8 mouse cellular contexts compared by ENCODE assay signal in the genomic region with DNA sequence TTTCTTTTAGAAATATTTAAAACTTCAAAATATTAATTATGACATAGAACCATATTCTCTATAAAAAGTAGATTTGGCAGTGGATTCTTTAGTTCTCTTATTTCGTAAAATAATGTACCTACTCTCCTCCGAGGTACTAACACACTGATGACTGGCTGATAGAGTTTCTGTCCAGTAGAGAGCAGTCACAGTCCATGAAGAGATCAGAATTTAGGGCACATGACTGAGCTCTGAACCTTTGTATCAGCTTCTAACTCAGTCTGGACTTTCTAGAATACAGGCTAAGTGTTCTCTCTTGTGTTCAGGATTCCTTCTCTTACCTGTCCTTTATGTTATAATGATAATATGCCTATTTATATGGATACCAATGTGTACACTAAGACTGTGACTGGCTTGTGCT.
DNase-seq lines count a peak whose midpoint lies in the region; ATAC-seq and TF ChIP-seq lines count a peak whose summit lies in the region.
"Had no signal": no experiment of that assay in that cellular context is flagged by ENCODE, and none has a peak within 500 bp of the region (broad histone marks: within the 10 kb centered on the region; RNA-seq: fewer than 3 reads in every experiment).

No protein-coding gene starts in this region.

- no peak for TF ChIP-seq EP300 in CH12.LX (IDR thresholded peaks at IDR 0.05; ENCODE audit: low read length)

- H3K9me3 ChIP-seq in CH12.LX (replicated peaks; ENCODE audit: low read length): no peaks in the 10 kb centered on the region
- no peaks in the 10 kb centered on the region for H3K9me3 ChIP-seq in kidney, postnatal 0 days (replicated peaks; ENCODE audit: low read length)

- no peak overlapping the region for H3K9ac ChIP-seq in CH12.LX (ENCODE audit: insufficient read depth, low read depth)
- H3K9ac ChIP-seq in kidney, postnatal 0 days (ENCODE audit: low read depth, low read length): no peak overlapping the region

- no peaks in the 10 kb centered on the region for H3K4me1 ChIP-seq in kidney, adult 2 months (ENCODE audit: control insufficient read depth, insufficient read depth, low read length)
- H3K4me1 ChIP-seq in CH12.LX (ENCODE audit: control insufficient read depth in 1 of 2, insufficient read depth in 2 of 2): no peaks in the 10 kb centered on the region
- H3K4me1 ChIP-seq in kidney, postnatal 0 days (replicated peaks; ENCODE audit: insufficient read depth, low read length): no peaks in the 10 kb centered on the region

- peak; percentile 35 for DNase-seq in kidney, adult 2 months
- DNase-seq in kidney, adult 18-20 months: no peak
- peak; percentile 41 for DNase-seq in CH12.LX (ENCODE audit: extremely low read depth)
- peak; percentile 12 for DNase-seq in brain, embryonic 18.5 days (ENCODE audit: low read depth, low spot score)
- peak; percentile 89 for DNase-seq in kidney, postnatal 0 days (ENCODE audit: low spot score)
- no peak for DNase-seq in gastrocnemius, postnatal 14 days
- no peak for DNase-seq in right cerebral cortex, postnatal 36 days (ENCODE audit: low spot score in 2 of 2)

- intact Hi-C loops in gastrocnemius, postnatal 14 days (cut with DNase I; ENCODE audit: low total_unique reads): loop anchor here (10.0 kb wide), 1 partner anchor 605 kb away; the partner anchor contains the start of gene Col12a1

- ATAC-seq in kidney, postnatal 0 days (replicated peaks; ENCODE audit: low FRiP score, low read depth): peak; percentile 78

- no peak overlapping the region for H3K27ac ChIP-seq in kidney, adult 2 months (ENCODE audit: insufficient read depth, low read depth, low read length)
- H3K27ac ChIP-seq in CH12.LX (ENCODE audit: insufficient read depth, low read depth): no peak overlapping the region
- no peak overlapping the region for H3K27ac ChIP-seq in kidney, postnatal 0 days
- H3K27ac ChIP-seq: macrophage had no signal

- no peaks in the 10 kb centered on the region for H3K36me3 ChIP-seq in kidney, adult 2 months (ENCODE audit: control insufficient read depth, insufficient read depth, low read length)
- no peaks in the 10 kb centered on the region for H3K36me3 ChIP-seq in CH12.LX (replicated peaks in 1 of 2; ENCODE audit: control insufficient read depth in 1 of 2, insufficient read depth in 1 of 2, low read length in 1 of 2)
- no peaks in the 10 kb centered on the region for H3K36me3 ChIP-seq in kidney, postnatal 0 days (ENCODE audit: insufficient read depth, low read length)

- 37% methylated on average over 2 of the region's 2 CpGs for WGBS in kidney, adult 2 months
- 47% methylated on average over 2 of the region's 2 CpGs for WGBS in kidney, postnatal 0 days

- no peak for TF ChIP-seq POLR2A in kidney, adult 2 months (IDR thresholded peaks at IDR 0.05; ENCODE audit: low read depth, low read length)
- TF ChIP-seq POLR2A in CH12.LX (IDR thresholded peaks at IDR 0.05; ENCODE audit: low read depth, low read length): no peak

- H3K79me2 ChIP-seq in CH12.LX (replicated peaks; ENCODE audit: control insufficient read depth, extremely low read depth, insufficient read depth, poor library complexity, severe bottlenecking): no peaks in the 10 kb centered on the region

- no peak overlapping the region for H3K4me2 ChIP-seq in CH12.LX (ENCODE audit: insufficient read depth, low read depth, poor library complexity, severe bottlenecking)
- no peak overlapping the region for H3K4me2 ChIP-seq in kidney, postnatal 0 days (ENCODE audit: low read length)

- in situ Hi-C loops in CH12.LX (cut with MboI; ENCODE audit: low pct_ligation_motif_present, low pct_unique_long_range_greater_than_20kb, low sequenced_read_pairs): no loop called here

- H3K4me3 ChIP-seq in kidney, adult 2 months (ENCODE audit: insufficient read depth, low read depth, low read length): no peak overlapping the region
- H3K4me3 ChIP-seq in CH12.LX (replicated peaks in 1 of 3; ENCODE audit: low read depth in 2 of 3, low read length in 2 of 3, poor library complexity in 1 of 3): no peak overlapping the region
- H3K4me3 ChIP-seq in kidney, postnatal 0 days (replicated peaks; ENCODE audit: low read depth, low read length): no peak overlapping the region

- dilution Hi-C loops in CH12.LX (cut with MboI; ENCODE audit: extremely low pct_ligation_motif_present, extremely low pct_unique_long_range_greater_than_20kb, low sequenced_read_pairs): no loop called here

- peak; percentile 13; the same call in 1 of the 2 replicates for TF ChIP-seq CTCF in kidney, adult 2 months (conservative IDR thresholded peaks at IDR 0.05; ENCODE audit: insufficient read depth, insufficient read length, low read depth, low read length)
- TF ChIP-seq CTCF in CH12.LX (conservative IDR thresholded peaks at IDR 0.05 in 1 of 2, IDR thresholded peaks at IDR 0.05 in 1 of 2; ENCODE audit: low read depth in 2 of 2, low read length in 2 of 2): peak in 1 of 2 experiments; percentile 59; a peak in 2 of 4 replicates
- TF ChIP-seq CTCF in kidney, postnatal 0 days (IDR thresholded peaks at IDR 0.05; ENCODE audit: low read depth): peak; percentile 74

- peak; percentile 73 for TF ChIP-seq RAD21 in CH12.LX (IDR thresholded peaks at IDR 0.05; ENCODE audit: low read depth, low read length)

- H3K27me3 ChIP-seq in kidney, adult 2 months (replicated peaks; ENCODE audit: control insufficient read depth, insufficient read depth, low read length): no peaks in the 10 kb centered on the region
- no peaks in the 10 kb centered on the region for H3K27me3 ChIP-seq in CH12.LX (replicated peaks)
- no peaks in the 10 kb centered on the region for H3K27me3 ChIP-seq in kidney, postnatal 0 days (ENCODE audit: insufficient read depth, low read length)

TF ChIP-seq in CH12.LX, 34 proteins besides CTCF, POLR2A, EP300 and RAD21:
- TF ChIP-seq TCF12 (IDR thresholded peaks at IDR 0.05; ENCODE audit: low read depth, low read length): no peak
- no peak for TF ChIP-seq USF2 (conservative IDR thresholded peaks at IDR 0.05; ENCODE audit: low read depth, low read length)
- no peak for TF ChIP-seq GABPA (IDR thresholded peaks at IDR 0.05; ENCODE audit: insufficient replicate concordance, low read depth, low read length)
- TF ChIP-seq BHLHE40 (IDR thresholded peaks at IDR 0.05; ENCODE audit: low read depth, low read length): peak; percentile 17; the same call in 1 of the 2 replicates
- TF ChIP-seq ZNF384 (IDR thresholded peaks at IDR 0.05; ENCODE audit: low read depth, low read length): no peak
- no peak for TF ChIP-seq JUN (IDR thresholded peaks at IDR 0.05; ENCODE audit: insufficient read depth, low read depth, low read length)
- TF ChIP-seq ZMIZ1 (IDR thresholded peaks at IDR 0.05; ENCODE audit: low read depth, low read length): no peak
- no peak for TF ChIP-seq ELF1 (IDR thresholded peaks at IDR 0.05; ENCODE audit: low read depth, low read length)
- TF ChIP-seq CHD2 (IDR thresholded peaks at IDR 0.05; ENCODE audit: low read length): no peak
- no peak for TF ChIP-seq HCFC1 (IDR thresholded peaks at IDR 0.05; ENCODE audit: low read depth, low read length)
- no peak for TF ChIP-seq RCOR1 (conservative IDR thresholded peaks at IDR 0.05; ENCODE audit: low read depth, low read length)
- TF ChIP-seq NRF1 (IDR thresholded peaks at IDR 0.05; ENCODE audit: low read depth, low read length): no peak
- no peak for TF ChIP-seq MAZ (IDR thresholded peaks at IDR 0.05; ENCODE audit: low read depth, low read length)
- peak; percentile 5; the same call in 1 of the 2 replicates for TF ChIP-seq ZC3H11A (IDR thresholded peaks at IDR 0.05; ENCODE audit: low read depth, low read length)
- no peak for TF ChIP-seq TBP (conservative IDR thresholded peaks at IDR 0.05; ENCODE audit: low read depth, low read length)
- no peak for TF ChIP-seq IRF4 (IDR thresholded peaks at IDR 0.05; ENCODE audit: low read depth, low read length)
- TF ChIP-seq POLR2AphosphoS2 (IDR thresholded peaks at IDR 0.05; ENCODE audit: low read depth, low read length): no peak
- TF ChIP-seq SIN3A (IDR thresholded peaks at IDR 0.05; ENCODE audit: low read length): no peak
- no peak for TF ChIP-seq E2F4 (IDR thresholded peaks at IDR 0.05; ENCODE audit: insufficient replicate concordance, low read depth, low read length)
- peak; percentile 64 for TF ChIP-seq SMC3 (IDR thresholded peaks at IDR 0.05; ENCODE audit: low read depth, low read length)
- no peak for TF ChIP-seq MYC (IDR thresholded peaks at IDR 0.05; ENCODE audit: low read depth, low read length)
- TF ChIP-seq NELFE (IDR thresholded peaks at IDR 0.05; ENCODE audit: low read depth, low read length): no peak
- TF ChIP-seq KAT2A (IDR thresholded peaks at IDR 0.05; ENCODE audit: insufficient replicate concordance, low read length): no peak
- no peak for TF ChIP-seq MEF2A (IDR thresholded peaks at IDR 0.05; ENCODE audit: borderline replicate concordance, low read depth, low read length)
- TF ChIP-seq ZKSCAN1 (IDR thresholded peaks at IDR 0.05; ENCODE audit: borderline replicate concordance, low read depth, low read length): no peak

Comparison
In these comparisons a context has a peak if more than half of its experiments do, and no peak if none do; other contexts are left out.
1. DNase-seq: peak in kidney, adult 2 months (single experiment), CH12.LX (single experiment), brain, embryonic 18.5 days (single experiment) and kidney, postnatal 0 days (single experiment); none in kidney, adult 18-20 months (single experiment), gastrocnemius, postnatal 14 days (single experiment) and right cerebral cortex, postnatal 36 days (0 of 2).